Mouse (Mus musculus): ENCODE measurements around the gene Cep170b. TPM values are rescaled to one million over a fixed set of nuclear protein-coding genes. Genes with fewer than 3 reads are reported as not detected.

Cep170b gene
- total RNA-seq, 2 experiments from 2014 or later: 280 to 294 TPM

DNA sequence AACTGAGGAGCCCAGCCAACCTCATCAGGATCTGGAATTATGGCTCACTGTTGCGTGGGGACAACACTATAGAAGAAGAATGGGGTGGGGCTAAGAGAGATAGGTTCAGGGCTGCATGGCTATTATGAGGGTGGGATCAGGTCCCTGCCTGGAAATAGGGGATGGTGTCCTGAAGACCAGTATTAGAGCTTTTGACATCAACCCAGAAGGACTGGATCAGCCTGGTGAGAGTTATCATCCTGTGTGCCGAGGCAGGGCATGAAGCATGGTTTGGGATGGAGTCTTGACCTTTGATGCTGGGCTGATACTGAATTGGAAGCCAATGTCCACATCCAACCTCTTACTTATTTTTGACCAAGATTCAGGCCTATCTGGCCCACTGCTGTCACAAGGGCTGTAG is 49.5 kb downstream of the Cep170b start:
- no peak for TF ChIP-seq CTCF (IDR thresholded peaks at IDR 0.05)
- DNase-seq (ENCODE audit: extremely low spot score in 1 of 2, low spot score in 2 of 2): no peak
- no peak overlapping the region for H3K4me3 ChIP-seq
- intact Hi-C loops (cut with DNase I): no loop called here
- no peak overlapping the region for H3K27ac ChIP-seq

DNA sequence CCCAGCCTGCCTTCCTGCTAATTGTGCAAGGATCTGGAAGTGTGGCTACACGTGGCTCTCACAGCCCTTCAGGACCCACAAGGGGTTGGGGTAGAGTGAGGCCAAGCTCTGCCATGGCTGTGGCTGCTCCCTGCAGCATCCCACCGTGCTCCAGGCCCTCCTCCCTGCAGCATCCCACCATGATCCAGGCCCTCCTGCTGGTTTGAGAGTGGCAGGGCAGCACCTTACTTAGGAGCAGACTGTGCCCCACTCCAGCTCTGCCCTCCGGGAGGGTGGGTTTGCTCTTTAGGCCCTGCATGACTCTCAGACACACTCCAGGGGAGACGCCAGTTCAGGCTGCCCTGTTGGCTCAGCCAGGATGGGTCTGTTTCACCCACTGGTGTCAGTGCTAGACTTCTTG is 50.1 kb downstream of the Cep170b start:
- Histone ChIP-seq H3K4me3 (no peak overlapping the region), H3K27ac (no peak overlapping the region)
- intact Hi-C loops (cut with DNase I): no loop called here
- no peak for TF ChIP-seq CTCF (IDR thresholded peaks at IDR 0.05)
- DNase-seq (ENCODE audit: extremely low spot score in 1 of 2, low spot score in 2 of 2): no peak

DNA sequence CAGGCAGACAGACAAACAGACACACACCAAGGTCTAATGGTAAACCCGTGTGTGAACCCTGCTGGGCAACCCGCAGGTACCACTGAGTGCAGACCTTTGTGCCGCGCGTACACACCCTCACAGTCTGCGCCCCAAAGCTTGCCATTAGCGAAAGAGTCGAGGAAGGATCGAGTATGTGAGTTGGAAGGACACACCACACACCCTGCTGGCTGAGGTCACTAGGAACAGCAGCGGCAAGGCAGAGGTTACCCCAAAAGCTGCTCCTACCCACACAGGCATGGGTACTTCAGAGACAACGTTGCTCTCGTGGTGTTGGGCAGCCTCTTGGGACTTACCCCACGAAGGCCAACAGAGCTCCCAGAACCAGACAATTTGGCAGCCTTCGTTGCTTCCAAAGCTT is 52.1 kb downstream of the Cep170b start:
- DNase-seq (ENCODE audit: extremely low spot score in 1 of 2, low spot score in 2 of 2): no peak
- H3K4me3 ChIP-seq: no peak overlapping the region
- H3K27ac ChIP-seq: no peak overlapping the region
- intact Hi-C loops (cut with DNase I): loop anchor here (2.0 kb wide), 1 partner anchor 18 kb away; no protein-coding TSS in a partner anchor
- TF ChIP-seq CTCF (IDR thresholded peaks at IDR 0.05): no peak

DNA sequence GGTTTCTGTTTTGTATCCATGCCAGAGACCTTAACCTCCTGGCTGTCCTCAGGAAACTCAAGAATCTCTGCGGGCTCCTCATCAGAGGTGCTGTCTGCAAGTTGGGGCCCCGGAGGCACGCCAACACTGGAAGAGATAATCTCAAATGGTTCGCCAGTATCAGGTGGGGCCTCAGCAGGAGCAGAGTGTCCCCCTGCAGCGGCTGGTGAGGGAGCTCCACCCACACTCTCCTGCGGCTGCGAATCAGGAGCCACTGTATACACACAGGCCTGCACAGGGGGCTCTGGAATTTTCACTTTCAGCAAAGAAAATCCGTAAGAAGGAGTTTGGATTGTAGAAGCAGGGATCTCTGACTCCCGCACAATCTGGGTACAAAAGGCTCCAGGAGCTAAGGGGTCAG is 53.1 kb downstream of the Cep170b start:
- no peak for TF ChIP-seq CTCF (IDR thresholded peaks at IDR 0.05)
- intact Hi-C loops (cut with DNase I): loop anchor here (2.0 kb wide), 1 partner anchor 17 kb away; no protein-coding TSS in a partner anchor
- Histone ChIP-seq H3K27ac (no peak overlapping the region), H3K4me3 (no peak overlapping the region)
- no peak for DNase-seq (ENCODE audit: extremely low spot score in 1 of 2, low spot score in 2 of 2)

DNA sequence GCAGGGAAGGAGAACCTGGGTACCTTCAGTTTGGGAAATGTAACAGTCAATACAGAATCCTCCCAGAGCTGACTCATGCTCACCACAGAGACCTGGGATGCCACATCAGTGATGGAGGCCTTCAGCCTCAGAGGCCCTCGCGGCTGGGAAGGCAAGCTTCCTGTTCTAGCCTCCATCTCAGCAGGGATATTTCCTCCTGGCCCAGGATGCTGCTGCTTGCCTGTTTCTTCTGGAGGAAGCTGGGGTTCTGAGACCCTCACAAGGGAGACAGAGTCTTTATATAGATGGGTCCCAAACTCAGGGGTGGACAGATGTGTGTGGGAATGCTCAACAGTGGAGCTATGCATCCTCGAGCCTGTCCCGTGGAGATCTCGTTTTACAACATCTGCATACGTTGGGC is 53.8 kb downstream of the Cep170b start:
- intact Hi-C loops (cut with DNase I): no loop called here
- H3K27ac ChIP-seq: no peak overlapping the region
- no peak overlapping the region for H3K4me3 ChIP-seq
- DNase-seq (ENCODE audit: extremely low spot score in 1 of 2, low spot score in 2 of 2): no peak
- no peak for TF ChIP-seq CTCF (IDR thresholded peaks at IDR 0.05)

DNA sequence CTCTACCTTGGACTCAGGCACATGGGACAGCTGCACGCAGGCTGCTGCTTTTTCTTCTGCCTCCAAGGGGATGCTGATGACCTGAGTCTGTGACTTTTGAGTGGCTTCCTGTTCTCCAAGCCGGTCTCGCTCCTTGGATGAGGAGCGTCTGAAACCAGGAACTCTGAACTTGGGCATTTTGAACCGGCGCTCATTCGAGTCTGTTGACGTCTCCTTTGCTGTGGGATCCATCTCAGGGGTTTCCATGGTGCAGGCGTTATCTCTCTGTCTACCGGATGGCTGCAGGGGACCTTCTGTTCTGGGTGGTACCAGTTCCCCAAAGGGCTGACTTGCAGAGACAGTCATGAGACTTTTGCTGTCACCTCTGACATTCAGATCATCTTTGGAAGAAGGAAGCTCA is 54.2 kb downstream of the Cep170b start:
- no peak overlapping the region for H3K27ac ChIP-seq
- no peak overlapping the region for H3K4me3 ChIP-seq
- TF ChIP-seq CTCF (IDR thresholded peaks at IDR 0.05): no peak
- DNase-seq (ENCODE audit: extremely low spot score in 1 of 2, low spot score in 2 of 2): no peak
- intact Hi-C loops (cut with DNase I): no loop called here

DNA sequence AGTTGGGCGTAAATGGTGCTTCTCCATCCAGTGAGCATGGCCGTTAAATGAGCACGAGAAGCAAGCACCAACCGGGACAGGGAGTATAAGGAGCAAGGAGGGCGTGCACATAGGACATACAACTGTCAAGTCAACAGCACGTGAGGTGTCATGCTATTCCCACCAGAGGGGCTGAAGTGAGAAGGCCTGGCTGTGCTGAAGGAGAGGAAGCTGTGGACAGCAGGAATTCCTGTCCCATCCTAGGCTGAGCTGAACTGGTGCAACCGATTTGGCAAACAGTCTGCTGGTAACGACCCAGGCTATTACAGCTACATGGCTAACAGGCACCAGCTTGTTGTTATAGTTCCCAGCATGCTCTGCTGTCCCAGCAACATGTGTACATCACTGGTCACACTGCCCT is 70.8 kb downstream of the Cep170b start:
- no peak overlapping the region for H3K27ac ChIP-seq
- no peak for TF ChIP-seq CTCF (IDR thresholded peaks at IDR 0.05)
- intact Hi-C loops (cut with DNase I): loop anchor here (2.0 to 5.0 kb wide), 2 partner anchors 18 to 39 kb away; no protein-coding TSS in a partner anchor
- DNase-seq (ENCODE audit: extremely low spot score in 1 of 2, low spot score in 2 of 2): no peak
- H3K4me3 ChIP-seq: no peak overlapping the region

DNA sequence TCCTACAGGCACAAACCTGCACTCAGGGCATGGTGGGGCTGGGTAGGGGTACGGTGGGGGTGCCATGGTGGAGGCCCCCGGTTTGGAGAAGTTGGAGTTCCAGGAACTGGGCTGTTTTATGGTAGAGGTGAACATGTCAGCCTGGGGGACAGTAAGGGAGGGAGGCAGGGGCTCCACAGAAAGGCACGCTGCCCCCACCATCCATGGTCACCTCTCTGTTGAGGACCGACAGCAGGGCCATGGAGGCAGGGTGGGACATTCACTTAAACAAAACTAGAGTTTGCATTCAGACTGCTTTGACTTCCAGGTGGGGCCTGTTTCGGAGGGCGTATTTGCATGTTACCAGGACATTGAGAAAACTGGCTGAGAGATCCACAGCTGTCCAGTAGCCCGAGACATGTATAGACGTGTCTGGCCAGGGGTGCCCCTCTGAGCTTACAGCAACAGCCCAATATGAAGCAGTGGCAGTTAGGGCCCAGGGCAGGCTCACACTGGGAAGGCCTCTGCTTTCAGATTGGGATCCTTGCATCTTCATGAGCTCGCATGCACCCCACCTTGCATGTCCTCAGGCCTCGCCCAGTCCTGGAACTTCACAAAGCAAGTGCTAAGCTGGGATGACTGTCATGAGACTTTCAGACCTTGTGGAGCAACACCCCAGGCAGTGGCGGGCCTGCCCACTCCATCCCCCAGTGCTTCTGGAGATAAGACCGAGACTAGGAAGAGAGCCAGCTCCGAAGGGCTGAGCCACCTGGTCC is 73.5 kb downstream of the Cep170b start:
- no peak for TF ChIP-seq CTCF (IDR thresholded peaks at IDR 0.05)
- intact Hi-C loops (cut with DNase I): loop anchor here (5.0 kb wide), 1 partner anchor 41 kb away; no protein-coding TSS in a partner anchor
- Histone ChIP-seq H3K4me3 (no peak overlapping the region), H3K27ac (no peak overlapping the region)
- DNase-seq (ENCODE audit: extremely low spot score in 1 of 2, low spot score in 2 of 2): no peak

DNA sequence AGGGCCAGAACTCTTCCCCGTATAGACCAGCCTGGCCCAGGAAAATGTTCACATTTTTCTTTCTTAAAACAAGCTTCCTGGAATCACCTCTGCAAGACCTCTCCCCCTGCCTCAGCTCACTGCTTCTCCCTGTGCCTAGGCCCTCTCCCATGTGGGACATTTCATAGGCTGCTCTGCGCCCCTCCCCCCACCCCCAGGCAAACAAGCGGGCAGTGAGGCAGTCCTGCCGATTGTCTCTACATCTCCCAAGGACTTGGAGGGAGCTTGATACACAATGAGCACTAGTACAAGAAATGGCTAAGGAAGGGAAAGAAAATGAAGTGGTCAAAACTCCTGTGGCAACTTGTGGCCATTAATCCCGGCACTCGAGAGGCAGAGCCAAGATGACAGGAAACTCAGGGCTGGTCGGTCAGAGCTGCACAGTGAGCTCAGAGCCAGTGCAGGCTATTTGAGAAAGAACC is 74.1 kb downstream of the Cep170b start:
- H3K27ac ChIP-seq: no peak overlapping the region
- TF ChIP-seq CTCF (IDR thresholded peaks at IDR 0.05): no peak
- intact Hi-C loops (cut with DNase I): loop anchor here (5.0 kb wide), 1 partner anchor 42 kb away; no protein-coding TSS in a partner anchor

DNA sequence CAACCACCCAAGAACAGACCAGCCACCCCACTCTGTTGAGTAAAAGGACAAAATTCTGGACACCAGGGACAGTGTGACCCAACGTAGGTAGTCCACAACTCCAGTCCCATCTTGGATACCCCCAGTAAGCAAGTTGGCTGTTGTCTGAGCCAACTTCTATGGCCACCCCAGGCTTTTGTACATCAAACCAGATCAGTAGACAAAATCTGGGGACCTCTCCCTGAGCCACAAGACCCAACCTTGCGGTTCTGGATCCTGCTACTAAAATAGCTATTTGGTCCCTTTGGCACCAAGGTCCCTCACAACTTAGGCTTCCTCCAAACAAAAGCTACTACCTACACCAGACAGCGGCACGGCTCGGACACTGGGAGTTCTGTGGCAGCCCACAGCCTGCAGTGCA is 74.7 kb downstream of the Cep170b start:
- DNase-seq (ENCODE audit: extremely low spot score in 1 of 2, low spot score in 2 of 2): no peak
- no peak for TF ChIP-seq CTCF (IDR thresholded peaks at IDR 0.05)
- Histone ChIP-seq H3K4me3 (no peak overlapping the region), H3K27ac (no peak overlapping the region)
- intact Hi-C loops (cut with DNase I): loop anchor here (5.0 kb wide), 1 partner anchor 43 kb away; no protein-coding TSS in a partner anchor

More for the DNA sequence above, 74.1 kb downstream of the Cep170b start:
- H3K4me3 ChIP-seq: no peak overlapping the region
- DNase-seq (ENCODE audit: extremely low spot score in 1 of 2, low spot score in 2 of 2): no peak

DNA sequence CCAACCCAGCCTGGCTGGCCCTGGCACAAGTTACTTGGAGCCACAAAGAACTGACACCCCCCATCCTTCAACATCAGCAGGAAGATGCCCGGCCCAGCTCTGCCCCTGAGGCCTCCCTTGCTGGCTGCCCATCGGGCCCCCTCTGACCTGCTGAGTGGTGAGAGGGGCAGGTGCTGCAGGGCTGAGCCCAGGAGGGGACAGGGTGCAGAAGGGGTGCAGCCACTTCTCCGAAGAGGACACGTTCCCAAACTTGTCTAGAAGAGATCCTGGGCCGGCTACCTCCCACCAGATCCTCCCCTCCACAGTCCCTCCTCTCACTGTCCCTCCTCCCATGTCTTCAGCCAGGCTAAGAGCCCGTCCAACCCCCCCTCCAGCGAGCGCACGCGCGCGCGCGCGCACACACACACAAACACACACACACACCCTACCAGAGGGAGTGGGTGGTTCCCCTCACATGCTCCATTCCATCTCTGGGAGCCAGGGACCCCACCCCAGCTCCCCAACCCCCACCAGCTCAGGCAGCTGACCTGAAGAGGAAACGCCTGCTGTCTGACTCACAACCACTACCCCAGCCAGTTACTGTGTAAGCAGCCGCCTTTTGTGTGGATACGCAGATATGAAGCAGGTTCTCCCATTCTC is 75.3 kb downstream of the Cep170b start:
- H3K4me3 ChIP-seq: no peak overlapping the region
- H3K27ac ChIP-seq: no peak overlapping the region
- no peak for TF ChIP-seq CTCF (IDR thresholded peaks at IDR 0.05)
- intact Hi-C loops (cut with DNase I): no loop called here
- DNase-seq (ENCODE audit: extremely low spot score in 1 of 2, low spot score in 2 of 2): no peak

Small RNAs within 50 kb of the gene (microRNA-seq; reads per million reads assigned to microRNA genes)
- 2.4 to 6.3 reads per million in 2 experiments for gene Mir6940

Other genes starting within 250 kb of the Cep170b start
- not detected for gene A530016L24Rik, start 231.0 kb upstream of the Cep170b start, total RNA-seq (2021)
- 100 to 1,000 TPM; 122 TPM for gene Tmem179, start 203.7 kb upstream of the Cep170b start, total RNA-seq (2021)
- gene Inf2, start 131.7 kb upstream of the Cep170b start, total RNA-seq (2021): 100 to 1,000 TPM; 131 to 151 TPM
- 10 to 100 TPM; 16.2 to 16.5 TPM for gene Adssl1, start 100.4 kb upstream of the Cep170b start, total RNA-seq (2021)
- gene Siva1, start 75.8 kb upstream of the Cep170b start, total RNA-seq (2021): 10 to 100 TPM; 19.7 to 21.5 TPM
- 100 to 1,000 TPM; 144 to 157 TPM for gene Akt1, start 45.6 kb upstream of the Cep170b start, total RNA-seq (2021)
- 1 to 10 TPM; 1.1 to 1.2 TPM for gene Zbtb42, start 41.6 kb upstream of the Cep170b start, total RNA-seq (2021)
- 10 to 100 TPM in 1 of 2 experiments, 1 to 10 TPM in 1; 7.4 to 10.1 TPM for gene Pld4, start 40.2 kb downstream of the Cep170b start, total RNA-seq (2021)
- 1 to 10 TPM; 8.1 to 8.2 TPM for gene Ahnak2, start 82.2 kb downstream of the Cep170b start, total RNA-seq (2021)
- gene Clba1, start 88.5 kb downstream of the Cep170b start, total RNA-seq (2021): 10 to 100 TPM; 15.7 to 18.6 TPM
- 10 to 100 TPM; 10.5 to 12.4 TPM for gene Cdca4, start 109.0 kb downstream of the Cep170b start, total RNA-seq (2021)
- under 1 TPM in 1 of 2 experiments, not detected in 1; 0.18 TPM for gene Gpr132, start 147.8 kb downstream of the Cep170b start, total RNA-seq (2021)
- gene Jag2, start 209.3 kb downstream of the Cep170b start, total RNA-seq (2021): 10 to 100 TPM; 57.9 to 62.2 TPM
- gene Nudt14, start 221.7 kb downstream of the Cep170b start, total RNA-seq (2021): 10 to 100 TPM; 10.1 to 13.7 TPM